Mouse (Mus musculus) heart, postnatal 0 days (tissue): ENCODE results near the gene Sf3a1.

Experiments
- CTCF ChIP-seq: IDR thresholded peaks from 2 replicates; pipeline ENCODE4 v1.5.1; 2016; ENCODE audit warnings: antibody characterized with exemption, control low read depth, low read depth
- EP300 ChIP-seq: IDR thresholded peaks from 2 replicates; pipeline ENCODE4 v1.6.1; 2016; ENCODE audit warnings: antibody characterized with exemption, low read depth

DNA sequence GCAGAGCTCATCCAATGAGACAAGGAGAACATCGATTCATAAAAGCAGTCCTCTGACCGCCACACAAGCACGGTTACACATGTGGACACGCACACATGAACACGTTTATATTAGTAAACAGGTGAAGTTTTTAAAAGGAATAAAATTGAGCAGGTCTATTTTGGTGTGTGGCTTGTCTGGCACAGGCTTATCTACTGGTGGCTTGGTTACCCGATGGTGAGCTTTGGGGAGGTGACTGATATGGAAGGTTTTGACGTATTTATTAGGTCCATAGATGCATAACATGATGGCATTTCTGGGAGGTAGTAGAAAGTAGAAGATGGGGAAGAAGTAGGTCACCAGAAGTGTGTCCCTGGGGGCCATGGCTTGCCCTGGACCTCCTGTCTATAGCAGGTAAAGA is 6.5 kb upstream of the Sf3a1 start:
- TF ChIP-seq CTCF (no peak), EP300 (no peak)
